Mouse (Mus musculus): ENCODE results near the gene Add3.

Gene Add3

DNA sequence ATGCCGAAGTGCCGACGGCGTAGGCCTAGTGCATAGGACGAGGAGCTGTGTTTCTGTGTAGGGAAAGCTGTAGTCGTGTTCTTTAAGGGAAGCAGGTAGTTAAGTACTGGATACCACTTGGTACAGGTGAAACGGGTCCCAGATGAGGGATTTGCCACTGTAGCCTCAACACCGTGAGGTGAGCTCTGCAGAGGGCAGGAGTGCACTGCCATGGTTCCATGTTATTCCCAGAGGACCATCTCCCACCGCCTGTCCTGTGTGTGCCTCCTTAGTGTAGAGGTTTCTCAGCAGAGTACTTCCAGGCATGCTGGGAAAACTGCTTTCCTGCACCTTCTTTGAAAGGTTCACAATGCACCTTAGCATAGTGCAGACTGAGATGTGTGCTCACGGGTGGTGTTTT, 26.1 kb downstream of the Add3 start:
- DNase-seq (ENCODE audit: extremely low spot score) = no peak

DNA sequence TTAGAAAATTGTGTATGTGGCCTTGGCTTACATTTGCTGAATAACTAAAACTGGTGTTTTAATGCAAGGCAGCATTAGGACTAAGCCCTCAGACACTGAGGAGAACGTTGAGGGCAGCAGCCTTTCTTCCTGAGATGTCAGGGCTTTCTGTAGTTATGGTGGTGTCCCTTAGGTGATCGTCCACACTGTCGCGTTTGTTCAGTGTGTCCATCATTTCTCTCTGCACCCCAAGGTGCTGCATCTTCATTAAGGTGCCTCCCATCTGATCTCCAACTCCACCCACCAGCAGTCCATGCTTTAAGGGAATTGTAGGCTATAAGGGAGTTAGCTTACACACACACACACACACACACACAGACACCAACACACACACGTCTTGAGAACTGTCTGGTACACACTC, 28.3 kb downstream of the Add3 start:
- DNase-seq (ENCODE audit: extremely low spot score) = no peak

- DNase-seq (ENCODE audit: extremely low spot score) = no peak
Measured at GRCm38 (mm10) chr19:53170651-53171050, 30.4 kb downstream of the Add3 start.

DNA sequence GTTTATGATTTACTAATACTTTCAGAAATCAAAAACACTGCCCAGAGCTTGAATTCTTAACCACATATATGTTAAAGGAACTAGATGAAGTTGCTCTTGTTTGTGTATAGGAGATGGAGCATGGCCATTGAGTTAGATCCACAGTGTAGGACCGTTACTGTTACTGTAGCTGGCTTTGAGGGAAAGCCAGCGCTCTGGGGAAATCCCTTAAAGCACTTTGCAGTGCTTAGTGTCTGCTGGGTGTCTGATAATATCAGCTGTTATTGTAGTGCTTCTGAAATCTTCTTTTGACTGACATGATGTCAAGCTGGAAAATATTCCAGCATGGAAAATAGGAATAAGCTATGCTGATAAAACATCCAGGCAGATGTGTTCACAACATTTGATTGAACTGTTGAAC, 33.8 kb downstream of the Add3 start:
- no peak for DNase-seq (ENCODE audit: extremely low spot score)

GRCm38 (mm10) chr19:53175550-53175949, 35.3 kb downstream of the Add3 start:
- no peak for DNase-seq (ENCODE audit: extremely low spot score)

DNA sequence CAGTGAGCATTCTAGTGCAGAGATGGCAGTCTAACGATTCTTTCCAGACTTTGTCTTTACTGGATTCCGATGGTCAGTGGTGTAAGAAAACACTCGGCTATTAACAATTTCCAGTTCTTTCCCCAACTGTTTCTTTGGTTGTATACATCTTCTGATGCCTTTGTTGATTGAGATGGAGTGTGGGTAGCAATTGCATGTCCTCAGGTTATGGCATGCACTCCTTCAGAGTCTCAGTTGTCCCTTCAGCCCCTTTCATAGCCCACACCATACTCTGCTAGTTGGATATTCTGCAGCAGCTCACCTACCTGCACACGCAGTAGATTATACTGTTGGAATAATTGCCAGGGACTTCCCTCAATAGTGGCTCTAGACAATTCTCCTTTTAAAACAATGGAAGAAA, 36.3 kb downstream of the Add3 start:
- no peak for DNase-seq (ENCODE audit: extremely low spot score)

GRCm38 (mm10) chr19:53178611-53179528, 38.6 kb downstream of the Add3 start:
- DNase-seq (ENCODE audit: extremely low spot score) = no peak

DNA sequence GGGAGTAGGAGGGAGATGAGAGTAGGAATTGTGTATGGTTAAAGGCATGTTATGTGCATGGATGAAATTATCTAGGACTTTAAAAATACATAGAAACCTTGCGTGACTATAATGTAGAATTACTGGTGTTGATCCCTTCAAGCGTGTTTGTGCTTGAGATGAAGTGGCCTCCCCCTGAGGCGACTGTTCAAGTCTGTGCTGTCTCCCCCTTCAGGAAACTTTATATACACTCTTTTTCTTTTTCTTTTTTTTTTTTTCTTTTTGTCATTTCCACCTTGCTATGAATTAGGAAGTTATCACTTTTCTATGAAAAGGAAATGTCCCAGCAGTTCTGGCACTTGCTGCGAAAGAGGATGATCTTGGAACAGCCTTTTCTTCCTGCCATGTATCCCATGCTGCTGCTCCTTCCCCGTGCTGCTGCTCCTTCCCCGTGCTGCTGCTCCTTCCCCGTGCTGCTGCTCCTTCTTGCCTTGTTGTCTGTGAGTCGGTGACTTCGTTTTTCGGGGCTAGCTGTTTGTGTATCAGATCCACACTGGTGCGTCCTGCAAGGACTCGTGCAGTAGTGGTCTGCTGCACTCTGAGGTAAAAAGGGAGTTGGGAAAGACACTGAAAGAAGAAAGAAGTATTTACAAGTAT, 40.0 kb downstream of the Add3 start:
- DNase-seq (ENCODE audit: extremely low spot score) = no peak

GRCm38 (mm10) chr19:53181003-53181861, 41.0 kb downstream of the Add3 start:
- DNase-seq (ENCODE audit: extremely low spot score) = no peak

- no peak for DNase-seq (ENCODE audit: extremely low spot score)
Measured at GRCm38 (mm10) chr19:53183620-53184019, 43.4 kb downstream of the Add3 start.

GRCm38 (mm10) chr19:53184216-53184615, 44.0 kb downstream of the Add3 start:
- no peak for DNase-seq (ENCODE audit: extremely low spot score)

DNA sequence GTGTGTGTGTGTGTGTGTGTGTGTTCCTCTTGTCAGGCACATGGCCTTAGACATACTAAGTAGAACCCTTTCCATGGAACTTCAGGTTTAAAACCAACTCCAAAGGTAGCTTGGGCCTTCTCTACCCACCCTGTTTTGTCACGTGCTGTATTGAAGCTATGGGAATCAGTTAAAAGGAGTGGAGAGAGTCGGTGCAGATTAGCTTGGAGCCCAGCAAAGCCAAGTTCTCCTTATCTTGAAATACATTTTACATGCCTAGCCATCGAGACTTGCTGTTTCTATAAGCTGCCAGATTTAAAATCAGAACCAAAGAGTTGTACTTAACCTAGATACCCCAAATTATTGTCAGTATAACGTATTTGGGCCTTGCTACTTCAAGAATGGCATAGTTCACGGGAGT, 44.7 kb downstream of the Add3 start:
- no peak for DNase-seq (ENCODE audit: extremely low spot score)

DNA sequence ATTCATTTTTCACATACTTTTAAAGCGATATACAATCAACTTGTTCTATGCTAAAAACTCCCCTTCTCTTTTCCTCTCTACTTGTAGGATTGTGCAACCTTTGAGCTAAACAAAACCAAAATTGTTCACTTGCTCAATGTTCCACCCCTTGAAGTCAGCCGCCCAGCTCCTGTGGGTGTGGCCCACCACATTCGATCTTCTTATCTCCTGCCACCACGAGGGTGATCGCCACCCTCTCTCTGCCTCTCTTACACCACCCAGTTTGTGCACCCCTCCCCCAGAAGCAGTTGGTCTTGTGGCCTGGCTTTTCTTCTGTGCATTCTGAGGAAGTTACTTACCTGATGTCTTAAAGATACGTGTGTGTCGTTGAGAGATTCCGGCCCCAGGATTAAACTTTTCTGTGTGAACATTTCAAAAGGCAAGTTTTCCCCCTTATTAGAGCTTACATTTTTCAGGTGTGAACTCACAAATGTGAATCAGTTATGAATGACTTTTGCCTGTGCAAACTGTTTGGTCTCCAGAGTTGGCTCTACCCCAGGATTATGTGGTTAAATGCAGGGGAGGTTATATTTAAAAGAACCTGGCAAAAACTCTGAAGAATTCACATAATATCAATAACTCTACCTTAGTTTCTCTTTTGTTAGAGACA, 45.4 kb downstream of the Add3 start:
- DNase-seq (ENCODE audit: extremely low spot score) = no peak

DNA sequence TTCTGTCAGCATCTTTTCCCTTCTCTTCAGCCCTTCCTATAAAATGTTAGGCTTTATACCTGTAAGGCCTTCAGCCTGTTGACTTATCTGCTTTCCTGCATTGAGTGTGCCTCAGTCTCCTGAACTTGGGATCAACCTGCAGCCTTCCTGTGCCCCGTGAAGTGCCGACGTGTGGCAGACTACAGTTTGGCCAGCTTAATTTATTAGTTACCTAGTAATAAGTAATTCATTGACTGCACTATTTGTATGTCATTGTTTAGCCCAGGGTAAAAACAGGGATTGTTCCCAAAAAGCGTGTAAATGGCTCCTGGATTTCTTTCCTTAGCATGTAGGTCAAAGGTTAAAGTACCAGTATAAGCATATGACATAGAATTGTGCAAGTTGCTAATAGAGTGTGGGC, 46.2 kb downstream of the Add3 start:
- DNase-seq (ENCODE audit: extremely low spot score) = no peak

- DNase-seq (ENCODE audit: extremely low spot score) = no peak
Measured at GRCm38 (mm10) chr19:53187533-53187932, 47.3 kb downstream of the Add3 start.

- DNase-seq (ENCODE audit: extremely low spot score) = no peak
Measured at GRCm38 (mm10) chr19:53188186-53188585, 47.9 kb downstream of the Add3 start.

DNA sequence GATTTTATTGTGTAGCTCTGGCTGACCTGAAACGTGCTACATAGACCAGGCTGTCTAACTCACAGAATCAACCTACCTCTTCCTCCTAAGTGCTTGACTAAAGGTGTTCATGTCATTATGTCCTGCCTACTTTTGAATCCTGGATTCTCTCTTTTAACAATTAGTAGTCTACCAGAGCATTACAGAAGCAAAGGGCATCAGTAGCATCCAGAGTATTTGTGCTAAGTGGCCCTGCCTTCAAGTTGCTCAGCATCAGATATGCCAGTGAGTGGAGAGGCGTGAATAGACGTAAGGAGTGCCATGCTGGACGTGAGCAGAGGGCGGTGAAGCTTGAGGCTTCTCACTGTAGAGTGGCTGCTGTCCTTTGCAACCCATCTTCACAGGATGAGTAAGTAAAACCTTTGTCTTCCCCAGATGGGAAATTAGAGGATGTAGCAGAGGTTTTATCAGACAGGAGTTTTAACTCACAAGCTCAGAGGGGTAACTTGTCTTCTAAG, 48.5 kb downstream of the Add3 start:
- no peak for DNase-seq (ENCODE audit: extremely low spot score)

- DNase-seq (ENCODE audit: extremely low spot score) = no peak
Measured at GRCm38 (mm10) chr19:53189736-53190135, 49.5 kb downstream of the Add3 start.

DNA sequence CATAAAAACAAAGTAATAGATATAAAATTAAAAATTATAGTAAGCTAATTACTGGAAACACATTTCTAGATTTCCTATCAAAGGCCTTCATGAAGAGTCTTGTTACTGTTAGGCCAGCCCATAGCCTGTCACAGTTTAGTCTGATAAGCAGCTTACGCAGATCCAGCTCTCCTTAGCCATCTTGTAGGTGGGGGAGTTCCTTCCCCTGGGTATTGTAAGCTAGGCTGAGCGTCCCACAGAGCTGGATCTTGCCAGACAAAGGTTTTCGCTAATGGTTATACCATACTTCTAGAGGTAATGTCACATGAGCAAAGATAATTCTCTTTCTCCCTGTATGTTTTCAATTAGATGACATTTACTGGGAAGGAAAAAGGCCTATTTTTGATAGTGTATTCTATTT, 50.0 kb downstream of the Add3 start:
- no peak for DNase-seq (ENCODE audit: extremely low spot score)

- no peak for DNase-seq (ENCODE audit: extremely low spot score)
Measured at GRCm38 (mm10) chr19:53191867-53192487, 51.7 kb downstream of the Add3 start.

GRCm38 (mm10) chr19:53193190-53193589, 52.9 kb downstream of the Add3 start:
- DNase-seq (ENCODE audit: extremely low spot score) = no peak

Measured in embryo, embryonic 9.5 days (tissue).